Mouse (Mus musculus) megakaryocyte progenitor cell, adult 5-6 weeks (primary cell): Measurements from ENCODE around the gene Ccl9. TPM values are rescaled to one million over a fixed set of nuclear protein-coding genes. Genes with fewer than 3 reads are reported as not detected.
A peak's percentile ranks its signal among the peaks of the same experiment; 100 is the strongest.
"Not testable (repeated sequence)": the region's sequence is repeated elsewhere in the genome, so short reads cannot be mapped to it uniquely, and the experiment has no call there.

Experiments
- ATAC-seq: replicated peaks from 2 replicates; pipeline ENCODE4 v1.8.0; 2016; ENCODE audit warnings: mild to moderate bottlenecking, moderate TSS enrichment, inconsistent platforms; ENCODE audit not compliant: poor library complexity
- total RNA-seq, 2 experiments: library from RNA; stranded (forward) in 1 of 2; stranded (reverse) in 1 of 2; fragments of 157-497, 149-512 nt in 1 of 2; fragments of 200-1000 nt in 1 of 2; gene quantifications; 2 replicates each; pipeline versions ENCODE4 v1.2.3 to v1.2.4; 2015 to 2017

Gene Ccl9
- total RNA-seq, 2 experiments from 2014 or later = 97.7 to 149 TPM

DNA sequence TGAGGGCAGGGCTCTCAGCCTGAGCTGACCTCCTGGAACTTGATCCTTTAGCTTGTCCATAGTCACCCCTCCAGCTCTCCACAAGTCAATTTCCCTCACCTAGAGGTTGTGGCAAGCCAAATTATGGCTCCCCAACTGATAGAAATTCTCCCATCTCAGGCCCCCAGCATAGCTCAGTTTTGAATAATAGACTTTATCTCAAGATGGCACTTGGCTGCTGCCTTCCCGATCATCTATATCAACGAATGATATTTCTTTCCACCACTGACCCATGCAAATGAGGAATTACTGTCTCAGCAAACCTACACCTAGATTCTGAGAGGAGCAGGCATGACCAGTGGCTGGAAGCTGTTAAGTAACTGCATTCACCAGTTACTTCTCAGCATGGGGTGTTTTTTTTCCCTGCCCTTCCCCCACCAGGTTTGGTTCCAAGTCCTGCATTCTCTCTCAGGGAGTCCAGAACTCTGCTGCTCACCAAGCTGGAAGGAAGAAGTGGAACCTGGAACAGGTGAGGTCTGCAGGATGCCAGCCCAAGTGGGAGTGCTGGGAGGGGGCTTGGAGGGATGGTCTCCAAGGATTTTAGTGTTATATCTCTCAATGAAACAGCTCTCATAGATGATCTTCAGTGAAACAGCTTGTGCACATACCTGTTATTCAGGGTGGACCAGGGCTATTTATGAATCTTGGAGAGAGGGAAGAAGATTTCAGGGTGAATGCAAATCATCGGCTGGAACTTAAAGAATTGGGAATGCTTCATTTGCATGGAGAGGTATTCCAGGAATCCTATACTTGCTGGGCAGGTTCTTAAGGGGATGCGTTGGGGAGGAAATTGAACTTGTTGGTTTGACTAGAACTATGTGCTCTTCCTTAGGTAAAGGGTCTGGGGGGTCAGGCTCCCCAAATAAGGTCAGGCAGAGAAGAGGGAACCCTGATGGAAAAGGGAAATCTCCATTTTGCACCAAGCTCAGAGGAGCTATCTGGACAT, 3.5 kb upstream of the Ccl9 start:
- no peak for ATAC-seq

DNA sequence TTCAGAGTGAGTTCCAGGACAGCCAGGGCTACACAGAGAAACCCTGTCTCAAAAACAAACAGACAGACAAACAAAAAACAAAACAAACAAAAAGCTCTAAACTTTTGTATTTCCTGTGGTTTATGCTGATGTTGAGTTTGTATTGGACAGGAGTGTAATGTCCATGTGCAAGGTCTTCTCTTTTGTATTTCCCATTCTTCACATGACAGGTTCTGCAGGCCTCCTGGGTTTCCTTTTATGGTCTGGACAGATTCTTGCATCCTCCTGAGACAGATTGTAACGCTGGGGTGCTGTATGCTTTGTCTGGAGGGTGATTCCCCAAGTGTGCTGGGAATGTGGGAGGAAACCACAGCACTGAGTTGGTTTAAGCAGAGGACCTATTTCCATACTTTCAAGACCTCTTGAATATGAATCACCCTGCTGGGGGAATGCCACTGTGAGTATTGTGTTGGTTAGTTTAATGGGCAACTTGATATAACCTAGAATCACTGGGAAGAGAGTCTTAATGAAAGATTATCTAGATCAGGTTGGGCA, 2.3 kb upstream of the Ccl9 start:
- ATAC-seq = no peak

DNA sequence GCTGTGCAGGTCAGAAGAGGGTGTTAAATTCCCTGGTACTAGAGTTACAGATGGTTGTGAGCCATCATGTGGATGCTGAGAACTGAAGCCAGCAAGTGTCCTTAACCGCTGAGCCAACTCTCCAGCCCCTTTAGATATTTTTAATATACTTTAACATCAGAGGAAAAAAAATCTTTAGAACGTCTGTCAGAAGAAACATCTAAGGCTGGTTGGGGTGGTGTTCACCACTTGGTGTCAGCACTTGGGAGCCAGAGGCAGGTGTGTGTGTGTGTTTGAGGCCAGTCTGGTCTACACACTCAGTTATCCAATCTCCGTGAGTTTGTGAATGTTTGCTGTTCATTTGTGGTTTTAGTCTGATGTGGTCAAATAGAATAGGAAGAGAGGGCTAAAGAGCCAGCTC, 563 bp upstream of the Ccl9 start:
- ATAC-seq = no peak

DNA sequence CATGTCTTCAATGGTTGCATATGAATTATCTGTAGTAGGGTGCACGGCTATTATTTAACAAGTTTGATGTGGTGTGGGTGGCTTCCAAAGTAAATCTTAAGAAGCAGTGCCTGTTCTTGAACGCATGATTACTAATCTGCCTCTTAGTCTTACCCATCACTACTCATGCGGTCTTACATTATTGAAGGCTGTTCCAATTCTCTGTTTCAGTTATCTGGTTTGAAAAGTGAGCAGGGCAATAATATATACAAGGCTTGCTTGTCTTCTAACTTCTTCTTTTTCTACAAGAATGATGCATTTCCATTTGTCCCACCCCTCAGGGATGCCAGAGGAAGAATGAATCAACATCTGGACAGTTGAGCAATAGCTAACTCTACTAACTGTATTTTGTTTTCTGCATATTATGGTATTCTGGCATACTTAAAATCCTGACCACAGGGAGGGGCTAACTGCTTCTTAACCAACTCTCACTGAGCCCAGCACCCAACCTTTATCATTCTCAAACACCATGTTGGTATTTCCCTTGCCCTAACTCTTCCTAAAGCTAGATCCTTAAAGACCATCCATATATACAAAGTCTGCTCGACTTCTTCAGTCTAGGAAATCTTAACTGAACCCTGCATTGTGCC, 1.4 kb downstream of the Ccl9 start:
- peak; percentile 76 for ATAC-seq

DNA sequence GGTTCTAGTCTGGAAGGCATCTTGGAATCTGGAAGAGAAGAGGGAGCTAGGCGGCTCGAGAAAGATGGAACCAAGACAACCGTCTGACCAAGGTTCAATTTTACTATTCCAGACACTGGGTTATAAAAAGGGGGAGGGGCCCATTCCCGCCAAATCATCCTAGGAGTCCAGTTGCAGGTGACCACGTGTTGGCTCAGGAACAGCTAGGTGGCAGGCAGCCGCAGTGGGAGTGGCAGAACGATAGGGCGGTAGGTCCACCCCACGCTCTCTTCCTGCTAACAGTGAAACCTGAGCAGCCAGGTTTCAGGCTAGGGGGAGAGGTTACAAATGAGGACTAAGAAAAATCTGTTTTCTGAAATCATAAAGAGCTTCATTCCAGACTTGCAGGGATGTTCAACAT, 5.6 kb downstream of the Ccl9 start:
- ATAC-seq = no peak

DNA sequence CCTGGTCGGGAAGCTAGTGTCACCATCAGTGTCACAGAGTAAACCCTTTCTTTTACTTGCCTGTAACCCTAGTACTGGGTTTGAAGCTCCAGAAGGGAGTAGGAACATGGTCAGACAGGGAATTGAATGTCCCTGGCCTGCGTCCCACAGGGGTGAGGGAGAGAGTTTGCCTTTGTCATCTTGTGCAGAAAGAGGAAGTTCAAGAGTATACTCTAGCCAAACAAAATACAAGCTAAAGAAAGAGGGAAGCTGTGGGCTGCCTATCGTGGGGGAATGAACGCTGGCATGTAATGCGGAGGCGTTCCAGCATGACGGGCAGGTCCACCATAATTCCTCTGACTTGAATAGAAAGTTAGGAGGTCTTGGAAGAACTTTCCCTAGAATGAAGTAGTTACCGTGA, 6.2 kb downstream of the Ccl9 start:
- ATAC-seq = peak; percentile 79

DNA sequence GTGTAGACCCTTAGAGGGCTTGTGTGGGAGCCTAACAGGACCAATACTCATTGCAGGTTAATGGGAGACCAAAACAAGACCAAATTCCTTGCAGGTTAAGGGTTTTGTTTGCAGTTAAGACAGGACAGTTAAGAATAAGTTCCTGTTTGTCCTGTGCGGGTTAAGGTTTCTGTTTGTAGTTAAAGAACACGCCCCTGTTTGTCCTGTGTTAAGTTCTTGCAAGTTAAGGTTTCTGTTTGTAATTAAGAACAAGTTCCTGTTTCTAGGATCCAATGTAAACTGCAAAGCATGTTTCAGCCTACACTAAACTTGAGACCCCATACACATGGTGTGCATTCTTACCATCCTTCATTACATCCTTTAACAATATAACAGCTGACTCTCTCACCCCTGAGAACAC, 8.2 kb downstream of the Ccl9 start:
- ATAC-seq = 0 out of 2 replicates have a peak, but pooled peaks have one; percentile 17

DNA sequence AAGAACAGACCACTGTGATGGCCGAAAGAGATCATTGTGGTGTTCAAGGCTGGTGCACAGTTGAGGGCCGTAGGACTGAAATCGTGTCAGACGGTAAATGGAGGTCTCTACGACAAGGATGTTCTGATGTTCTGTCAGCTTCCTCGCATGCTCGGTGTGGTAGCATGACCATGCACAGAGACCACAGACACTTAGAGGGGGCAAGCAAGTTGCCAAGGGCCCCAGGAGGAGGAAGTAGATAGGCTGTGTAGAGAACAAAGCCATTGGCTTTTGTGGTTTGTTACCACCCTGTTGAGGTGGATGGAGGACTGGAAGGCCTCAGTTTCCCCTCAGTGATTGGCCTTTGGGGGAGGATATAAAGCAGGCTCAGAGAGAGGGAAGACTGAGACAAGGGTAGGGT, 9.2 kb downstream of the Ccl9 start:
- peak; percentile 65 for ATAC-seq

DNA sequence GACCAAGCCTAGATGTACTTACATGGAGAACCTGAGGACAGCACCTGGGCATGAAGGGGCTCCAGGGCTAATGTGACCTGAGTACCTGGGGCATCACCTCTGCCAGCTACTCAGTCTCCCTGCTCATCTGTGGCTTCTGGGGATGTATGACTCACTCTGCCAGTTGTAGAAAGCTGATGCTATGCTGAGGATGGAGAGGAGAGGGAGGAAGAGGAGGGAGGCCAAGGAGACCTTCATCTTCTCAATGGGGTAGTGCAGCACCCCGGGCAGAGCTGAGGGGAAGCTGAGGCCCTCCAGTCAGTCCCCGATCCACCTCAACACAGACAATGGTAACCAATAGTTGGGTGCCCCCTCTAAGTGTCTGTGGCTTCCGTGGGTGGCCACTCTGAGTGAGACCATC, 9.7 kb downstream of the Ccl9 start:
- ATAC-seq = no peak

DNA sequence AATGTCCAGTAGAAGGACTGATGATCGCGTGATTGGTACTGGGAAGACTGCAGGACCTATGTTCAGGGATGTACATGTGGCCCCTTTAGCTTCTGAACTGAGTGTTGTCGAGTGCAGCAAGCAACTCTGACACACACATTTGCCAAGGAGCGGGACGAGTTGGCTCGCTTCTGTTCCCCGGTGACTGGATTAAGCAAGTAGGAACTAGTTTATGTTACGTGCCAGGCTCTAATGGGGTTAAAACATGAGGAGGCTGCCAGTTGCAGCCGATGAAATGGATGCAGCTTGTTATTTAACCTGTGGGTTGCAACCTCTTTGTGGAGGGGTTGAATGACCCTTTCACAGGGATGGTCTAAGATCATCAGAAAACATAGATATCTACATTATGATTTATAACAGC, 10.4 kb downstream of the Ccl9 start:
- ATAC-seq = no peak

DNA sequence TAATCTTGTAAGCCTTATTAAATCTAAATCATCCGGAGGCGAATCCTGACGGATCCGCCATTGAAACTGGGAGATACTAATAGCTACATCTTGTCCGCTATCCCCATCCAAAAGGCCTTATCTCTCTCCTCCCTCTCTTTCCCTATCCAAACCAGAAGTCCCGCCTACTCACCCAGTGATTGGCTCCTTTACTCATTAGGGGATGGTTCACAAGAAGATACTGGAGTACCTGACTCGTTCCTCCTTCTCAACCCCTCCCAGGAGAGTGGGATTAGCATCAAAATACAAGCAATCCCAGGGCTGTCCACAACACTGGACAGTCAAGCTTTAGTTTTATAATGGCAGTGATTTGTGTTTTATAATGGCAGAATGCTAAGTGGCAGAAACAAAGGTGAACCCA, 11.1 kb downstream of the Ccl9 start:
- no peak for ATAC-seq

DNA sequence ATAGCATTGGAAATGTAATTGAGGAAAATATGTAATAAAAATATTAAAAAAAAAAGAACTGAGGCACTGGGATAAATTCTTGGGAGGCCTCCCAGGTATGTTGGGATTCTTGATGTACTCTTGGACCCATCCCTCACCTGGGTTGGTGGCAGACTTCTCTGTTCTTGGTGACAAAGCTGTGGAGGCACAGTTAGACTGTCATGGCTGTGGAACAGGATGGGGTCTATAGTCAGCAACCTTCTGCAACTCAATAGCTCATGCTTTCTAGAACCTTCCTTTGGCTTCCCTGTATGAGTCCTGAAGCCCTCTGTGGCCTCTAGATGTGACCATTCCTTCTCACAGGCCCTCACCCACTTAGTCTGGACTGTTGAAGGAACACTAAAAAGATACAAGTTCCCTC, 11.8 kb downstream of the Ccl9 start:
- no peak for ATAC-seq

DNA sequence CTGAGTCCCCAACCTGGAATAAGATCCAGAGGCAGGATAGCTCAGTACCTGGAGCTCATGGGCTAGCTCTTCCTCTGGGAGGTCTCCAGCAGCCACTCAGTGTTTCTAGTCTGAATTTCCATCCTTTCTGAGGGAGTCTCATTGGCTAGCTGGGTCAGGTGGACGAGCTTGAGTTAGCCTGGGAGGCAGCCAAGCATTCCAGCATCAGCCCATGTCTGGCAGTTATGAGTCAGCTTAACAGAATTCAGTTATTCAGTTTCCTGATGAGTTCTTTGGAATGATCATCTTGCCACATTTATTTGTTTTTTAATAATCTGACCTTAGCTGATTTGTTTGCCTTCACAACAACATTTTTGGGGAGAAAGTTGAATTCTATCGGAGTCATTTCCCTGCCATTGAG, 14.7 kb downstream of the Ccl9 start:
- ATAC-seq = no peak

DNA sequence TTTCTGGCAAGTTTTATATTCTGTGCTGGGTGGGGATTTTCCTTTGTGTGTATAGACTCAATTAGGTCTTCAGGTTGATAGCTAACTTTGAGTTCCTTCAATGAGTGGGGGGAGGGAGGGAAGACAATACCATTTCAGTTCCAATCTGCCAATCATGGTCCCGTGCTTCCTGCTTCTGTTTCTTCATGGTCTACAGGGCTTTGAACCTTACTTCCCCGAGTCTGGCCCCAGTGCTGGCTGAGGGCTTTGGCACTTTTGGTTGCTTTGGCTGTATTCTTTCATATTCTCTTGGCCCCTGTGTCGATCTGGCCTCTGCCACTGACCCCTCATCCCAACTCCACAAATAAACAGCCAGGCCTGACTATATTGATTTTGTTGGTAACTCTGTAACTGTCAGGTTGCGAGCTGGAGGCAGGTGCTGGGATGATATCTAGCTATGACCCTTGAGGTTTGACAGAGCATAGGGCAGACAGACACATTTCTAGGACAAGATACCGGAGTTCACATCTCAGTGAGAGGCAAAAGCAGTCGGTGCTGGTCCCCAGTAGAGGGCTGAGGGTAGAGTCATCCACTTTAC, 16.0 kb downstream of the Ccl9 start:
- no peak for ATAC-seq

DNA sequence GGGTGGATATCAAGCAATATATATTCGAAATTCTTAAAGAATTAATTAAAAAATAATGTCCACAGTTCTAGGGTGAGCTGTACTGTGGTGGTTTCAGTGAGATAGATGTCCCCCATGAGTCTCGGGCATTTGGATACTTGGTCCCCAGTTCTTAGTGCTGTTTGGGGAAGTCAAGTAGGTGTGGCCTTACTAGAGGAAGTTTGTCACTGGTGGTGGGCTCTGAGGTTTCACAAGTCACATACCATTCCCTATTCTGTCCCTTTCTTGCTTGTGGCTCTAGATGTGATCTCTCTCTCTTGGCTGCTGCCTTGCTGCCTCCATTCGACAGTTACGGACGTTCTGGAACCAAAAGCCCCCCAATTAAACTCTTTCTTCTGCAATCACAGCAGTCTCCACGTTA, 18.0 kb downstream of the Ccl9 start:
- peak; percentile 93 for ATAC-seq

DNA sequence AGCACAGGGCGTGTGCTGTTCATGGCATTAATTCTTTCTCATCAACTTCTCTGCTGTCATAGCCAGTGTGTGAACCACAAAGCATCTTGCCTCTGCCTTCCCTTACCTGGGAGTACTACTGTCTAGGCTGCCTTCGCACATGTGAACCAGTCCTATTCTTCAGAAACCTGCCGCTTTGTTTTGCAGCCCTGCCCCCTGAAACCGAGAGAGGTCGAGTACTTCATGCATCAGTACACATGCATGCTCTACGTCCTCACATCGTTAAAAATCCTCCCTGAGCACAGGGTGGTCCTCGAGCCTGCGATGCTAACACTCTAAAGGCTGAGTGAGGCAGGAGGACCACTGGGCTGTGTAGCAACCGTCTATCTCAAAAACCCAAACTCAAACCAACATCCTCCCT, 21.4 kb downstream of the Ccl9 start:
- no peak for ATAC-seq

DNA sequence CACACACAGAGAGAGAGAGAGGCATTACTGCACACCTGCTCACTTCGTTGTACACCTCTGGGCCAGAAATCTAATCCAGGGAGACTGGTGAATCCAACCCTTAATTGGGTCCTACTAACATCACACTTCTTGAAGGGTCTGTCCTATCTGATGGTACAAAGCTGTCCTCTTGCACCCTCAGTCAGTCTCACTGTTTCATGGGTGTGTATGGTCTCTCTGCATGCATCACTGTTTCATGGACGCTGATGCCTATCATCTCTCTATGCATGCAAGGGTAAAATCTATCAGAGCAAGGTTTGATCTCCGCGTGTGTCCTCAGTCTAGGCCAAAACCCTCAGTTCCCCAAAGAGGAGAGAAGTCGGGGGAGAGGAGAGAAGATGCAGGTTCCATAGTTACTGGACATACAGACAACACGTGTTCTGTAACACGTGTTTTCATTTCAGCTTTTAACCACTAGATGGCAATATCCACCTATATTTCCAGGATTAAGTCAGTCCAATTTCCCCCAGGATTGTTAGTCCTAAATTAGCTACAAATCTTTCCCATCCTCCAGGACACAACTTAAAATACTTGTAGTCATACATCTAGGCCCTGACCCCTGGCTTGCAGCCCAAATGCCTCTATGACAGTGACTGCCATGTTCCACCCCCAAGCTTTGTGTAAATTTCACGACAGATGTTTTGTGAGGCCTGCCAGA, 22.2 kb downstream of the Ccl9 start:
- peak; percentile 68 for ATAC-seq

DNA sequence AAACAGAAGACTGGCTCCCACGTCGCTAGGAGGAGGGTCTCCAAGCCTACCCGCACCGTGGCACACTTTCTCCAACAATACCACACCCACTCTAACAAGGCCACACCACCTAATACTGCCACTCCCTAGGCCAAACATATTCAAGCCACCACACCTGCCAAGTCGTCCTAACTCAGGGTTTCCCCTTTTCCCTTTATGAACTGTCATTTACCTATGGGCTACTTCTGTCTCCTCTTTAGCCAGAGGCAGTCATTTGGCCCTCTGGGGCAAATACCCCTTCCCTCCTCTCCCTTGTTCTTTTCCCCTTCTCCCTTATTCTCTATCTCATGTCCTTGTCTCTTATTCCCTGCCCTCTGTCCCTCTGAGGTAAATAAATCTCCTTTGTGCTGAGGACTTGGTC, 26.8 kb downstream of the Ccl9 start:
- ATAC-seq = no peak

DNA sequence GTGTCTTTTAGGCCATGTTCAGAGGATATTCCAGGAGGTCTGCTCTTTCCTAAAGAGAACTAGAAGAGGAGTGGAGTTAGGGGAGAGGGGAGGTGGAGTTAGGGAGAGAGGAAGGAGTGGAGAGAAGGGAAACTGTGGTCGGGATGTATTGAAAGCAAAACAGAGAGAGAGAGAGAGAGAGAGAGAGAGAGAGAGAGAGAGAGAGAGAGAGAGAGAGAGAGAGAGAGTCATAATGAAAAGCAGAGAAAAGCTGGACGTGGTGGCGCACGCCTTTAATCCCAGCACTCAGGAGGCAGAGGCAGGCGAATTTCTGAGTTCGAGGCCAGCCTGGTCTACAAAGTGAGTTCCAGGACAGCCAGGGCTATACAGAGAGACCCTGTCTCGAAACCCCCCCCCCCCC, 27.4 kb downstream of the Ccl9 start:
- ATAC-seq = not testable (repeated sequence)

DNA sequence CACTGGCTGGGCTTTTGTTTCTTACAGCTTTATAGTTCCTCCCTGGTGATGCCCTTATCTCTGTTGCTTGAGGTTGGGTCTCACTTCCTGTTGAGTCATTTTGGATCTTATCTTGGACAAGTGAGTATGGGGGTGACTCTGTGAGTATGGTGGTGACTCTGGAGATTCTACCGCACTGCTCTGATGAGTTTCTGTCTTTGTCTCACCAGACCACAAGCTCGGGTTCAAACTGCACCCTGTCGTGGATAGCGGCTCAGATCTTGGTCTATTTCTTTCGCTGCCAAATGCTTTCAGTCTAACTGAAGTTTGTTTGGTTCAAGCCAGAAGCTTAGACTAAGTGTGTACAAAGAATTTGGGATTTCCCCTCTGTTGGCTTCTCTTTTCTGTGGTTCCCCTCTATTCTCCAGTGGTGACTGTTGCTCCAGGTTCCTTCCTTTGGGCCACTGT, 28.2 kb downstream of the Ccl9 start:
- peak; percentile 87 for ATAC-seq

DNA sequence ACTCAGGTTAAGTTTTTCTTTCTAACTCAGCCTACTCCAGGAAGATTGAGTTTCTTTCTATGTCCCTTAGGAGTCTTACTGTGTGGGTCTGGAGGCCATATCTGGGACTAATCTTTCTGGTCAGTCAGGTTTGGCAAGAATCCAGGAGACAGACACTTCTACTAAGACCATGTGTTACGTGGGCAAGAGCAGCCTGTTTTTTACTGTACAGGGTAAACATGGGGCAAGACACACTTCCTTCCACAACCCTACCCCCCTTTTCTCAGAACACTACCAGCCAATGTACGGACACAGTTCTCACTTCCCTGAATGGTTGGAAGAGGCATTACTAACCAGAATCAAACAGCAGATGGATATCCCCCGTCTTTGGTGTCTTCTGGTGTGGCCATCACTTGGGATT, 34.2 kb downstream of the Ccl9 start:
- peak; percentile 95 for ATAC-seq
